Mouse (Mus musculus): ENCODE measurements around the gene Exoc1. TPM values are rescaled to one million over a fixed set of nuclear protein-coding genes. Genes with fewer than 3 reads are reported as not detected.

The Exoc1 gene
- polyA plus RNA-seq, 1 experiment = 20.3 TPM

- Histone ChIP-seq H3K4me1 (ENCODE audit: control insufficient read depth, insufficient read depth, low read length) (peaks cover 2% of the 10 kb centered on the region; the same call in 1 of the 2 replicates), H3K4me3 (ENCODE audit: control insufficient read depth, low read depth, low read length) (peak overlapping the region; percentile 95), H3K36me3 (ENCODE audit: control insufficient read depth, insufficient read depth, low read length) (no peaks in the 10 kb centered on the region), H3K27me3 (ENCODE audit: control insufficient read depth, insufficient read depth, low read length) (no peaks in the 10 kb centered on the region), H3K27ac (ENCODE audit: control insufficient read depth, insufficient read depth, low read depth, low read length) (peak overlapping the region; percentile 65)
- TF ChIP-seq POLR2A (IDR thresholded peaks at IDR 0.05; ENCODE audit: control insufficient read depth, low read depth, low read length) = no peak
- TF ChIP-seq CTCF (IDR thresholded peaks at IDR 0.05; ENCODE audit: control insufficient read depth, insufficient read depth, insufficient replicate concordance, low read depth, low read length) = no peak
Measured at GRCm38 (mm10) chr5:76529704-76530066, 574 bp downstream of the Exoc1 start.

- peaks cover 2% of the 10 kb centered on the region; the same call in 1 of the 2 replicates for H3K4me1 ChIP-seq (ENCODE audit: control insufficient read depth, insufficient read depth, low read length)
- H3K27me3 ChIP-seq (ENCODE audit: control insufficient read depth, insufficient read depth, low read length) = no peaks in the 10 kb centered on the region
- H3K27ac ChIP-seq (ENCODE audit: control insufficient read depth, insufficient read depth, low read depth, low read length) = no peak overlapping the region
- H3K36me3 ChIP-seq (ENCODE audit: control insufficient read depth, insufficient read depth, low read length) = peaks cover 2% of the 10 kb centered on the region
- H3K4me3 ChIP-seq (ENCODE audit: control insufficient read depth, low read depth, low read length) = no peak overlapping the region
- TF ChIP-seq CTCF (IDR thresholded peaks at IDR 0.05; ENCODE audit: control insufficient read depth, insufficient read depth, insufficient replicate concordance, low read depth, low read length) (no peak), POLR2A (IDR thresholded peaks at IDR 0.05; ENCODE audit: control insufficient read depth, low read depth, low read length) (no peak)
Measured at GRCm38 (mm10) chr5:76533186-76533585, 4.1 kb downstream of the Exoc1 start.

GRCm38 (mm10) chr5:76536231-76536630 lies 7.1 kb downstream of the Exoc1 start:
- H3K4me1 ChIP-seq (ENCODE audit: control insufficient read depth, insufficient read depth, low read length) = no peaks in the 10 kb centered on the region
- H3K36me3 ChIP-seq (ENCODE audit: control insufficient read depth, insufficient read depth, low read length) = peaks cover 2% of the 10 kb centered on the region
- H3K27ac ChIP-seq (ENCODE audit: control insufficient read depth, insufficient read depth, low read depth, low read length) = no peak overlapping the region
- H3K4me3 ChIP-seq (ENCODE audit: control insufficient read depth, low read depth, low read length) = no peak overlapping the region
- TF ChIP-seq POLR2A (IDR thresholded peaks at IDR 0.05; ENCODE audit: control insufficient read depth, low read depth, low read length) = no peak
- TF ChIP-seq CTCF (IDR thresholded peaks at IDR 0.05; ENCODE audit: control insufficient read depth, insufficient read depth, insufficient replicate concordance, low read depth, low read length) = no peak
- no peaks in the 10 kb centered on the region for H3K27me3 ChIP-seq (ENCODE audit: control insufficient read depth, insufficient read depth, low read length)

- peaks cover 2% of the 10 kb centered on the region for H3K36me3 ChIP-seq (ENCODE audit: control insufficient read depth, insufficient read depth, low read length)
- no peaks in the 10 kb centered on the region for H3K27me3 ChIP-seq (ENCODE audit: control insufficient read depth, insufficient read depth, low read length)
- no peak overlapping the region for H3K4me3 ChIP-seq (ENCODE audit: control insufficient read depth, low read depth, low read length)
- no peak overlapping the region for H3K27ac ChIP-seq (ENCODE audit: control insufficient read depth, insufficient read depth, low read depth, low read length)
- no peak for TF ChIP-seq CTCF (IDR thresholded peaks at IDR 0.05; ENCODE audit: control insufficient read depth, insufficient read depth, insufficient replicate concordance, low read depth, low read length)
- no peak for TF ChIP-seq POLR2A (IDR thresholded peaks at IDR 0.05; ENCODE audit: control insufficient read depth, low read depth, low read length)
- no peaks in the 10 kb centered on the region for H3K4me1 ChIP-seq (ENCODE audit: control insufficient read depth, insufficient read depth, low read length)
Measured at GRCm38 (mm10) chr5:76537578-76537977, 8.5 kb downstream of the Exoc1 start.

GRCm38 (mm10) chr5:76540181-76540580 lies 11.1 kb downstream of the Exoc1 start:
- Histone ChIP-seq H3K4me3 (ENCODE audit: control insufficient read depth, low read depth, low read length) (no peak overlapping the region), H3K27ac (ENCODE audit: control insufficient read depth, insufficient read depth, low read depth, low read length) (peak overlapping the region; percentile 83), H3K36me3 (ENCODE audit: control insufficient read depth, insufficient read depth, low read length) (peaks cover 2% of the 10 kb centered on the region), H3K27me3 (ENCODE audit: control insufficient read depth, insufficient read depth, low read length) (no peaks in the 10 kb centered on the region), H3K4me1 (ENCODE audit: control insufficient read depth, insufficient read depth, low read length) (no peaks in the 10 kb centered on the region)
- TF ChIP-seq CTCF (IDR thresholded peaks at IDR 0.05; ENCODE audit: control insufficient read depth, insufficient read depth, insufficient replicate concordance, low read depth, low read length) (no peak), POLR2A (IDR thresholded peaks at IDR 0.05; ENCODE audit: control insufficient read depth, low read depth, low read length) (no peak)

- no peak for TF ChIP-seq CTCF (IDR thresholded peaks at IDR 0.05; ENCODE audit: control insufficient read depth, insufficient read depth, insufficient replicate concordance, low read depth, low read length)
- no peak for TF ChIP-seq POLR2A (IDR thresholded peaks at IDR 0.05; ENCODE audit: control insufficient read depth, low read depth, low read length)
- peaks cover 2% of the 10 kb centered on the region for H3K36me3 ChIP-seq (ENCODE audit: control insufficient read depth, insufficient read depth, low read length)
Measured at GRCm38 (mm10) chr5:76540842-76541241, 11.7 kb downstream of the Exoc1 start.

GRCm38 (mm10) chr5:76543200-76543599 lies 14.1 kb downstream of the Exoc1 start:
- TF ChIP-seq CTCF (IDR thresholded peaks at IDR 0.05; ENCODE audit: control insufficient read depth, insufficient read depth, insufficient replicate concordance, low read depth, low read length) (no peak), POLR2A (IDR thresholded peaks at IDR 0.05; ENCODE audit: control insufficient read depth, low read depth, low read length) (no peak)
- no peak overlapping the region for H3K27ac ChIP-seq (ENCODE audit: control insufficient read depth, insufficient read depth, low read depth, low read length)
- no peaks in the 10 kb centered on the region; the same call in 1 of the 2 replicates for H3K36me3 ChIP-seq (ENCODE audit: control insufficient read depth, insufficient read depth, low read length)
- H3K4me1 ChIP-seq (ENCODE audit: control insufficient read depth, insufficient read depth, low read length) = no peaks in the 10 kb centered on the region
- H3K27me3 ChIP-seq (ENCODE audit: control insufficient read depth, insufficient read depth, low read length) = no peaks in the 10 kb centered on the region
- H3K4me3 ChIP-seq (ENCODE audit: control insufficient read depth, low read depth, low read length) = no peak overlapping the region

More at GRCm38 (mm10) chr5:76540842-76541241, 11.7 kb downstream of the Exoc1 start:
- Histone ChIP-seq H3K27ac (ENCODE audit: control insufficient read depth, insufficient read depth, low read depth, low read length) (no peak overlapping the region; the same call in 1 of the 2 replicates), H3K4me3 (ENCODE audit: control insufficient read depth, low read depth, low read length) (no peak overlapping the region), H3K27me3 (ENCODE audit: control insufficient read depth, insufficient read depth, low read length) (no peaks in the 10 kb centered on the region), H3K4me1 (ENCODE audit: control insufficient read depth, insufficient read depth, low read length) (no peaks in the 10 kb centered on the region)

- H3K36me3 ChIP-seq (ENCODE audit: control insufficient read depth, insufficient read depth, low read length) = 0 out of 2 replicates have a peak, but pooled peaks cover 1% of the 10 kb centered on the region
- no peak overlapping the region for H3K4me3 ChIP-seq (ENCODE audit: control insufficient read depth, low read depth, low read length)
- no peaks in the 10 kb centered on the region for H3K4me1 ChIP-seq (ENCODE audit: control insufficient read depth, insufficient read depth, low read length)
- no peak overlapping the region for H3K27ac ChIP-seq (ENCODE audit: control insufficient read depth, insufficient read depth, low read depth, low read length)
- no peaks in the 10 kb centered on the region for H3K27me3 ChIP-seq (ENCODE audit: control insufficient read depth, insufficient read depth, low read length)
- TF ChIP-seq POLR2A (IDR thresholded peaks at IDR 0.05; ENCODE audit: control insufficient read depth, low read depth, low read length) = no peak
- no peak for TF ChIP-seq CTCF (IDR thresholded peaks at IDR 0.05; ENCODE audit: control insufficient read depth, insufficient read depth, insufficient replicate concordance, low read depth, low read length)
Measured at GRCm38 (mm10) chr5:76550426-76550825, 21.3 kb downstream of the Exoc1 start.
